Mouse (Mus musculus): ENCODE measurements around the gene Yae1d1.
A peak's percentile ranks its signal among the peaks of the same experiment; 100 is the strongest.
"Not testable (repeated sequence)": the region's sequence is repeated elsewhere in the genome, so short reads cannot be mapped to it uniquely, and the experiment has no call there.

Yae1d1 gene

GRCm38 (mm10) chr13:17992697-17993514 is at the start of gene Yae1d1:
Gene Yae1d1 (minus strand): TSS chr13:17993349.
- DNase-seq, result peak; percentile 86

- no peak for DNase-seq
Measured at GRCm38 (mm10) chr13:18038814-18039213, 45.7 kb upstream of the Yae1d1 start.

GRCm38 (mm10) chr13:18016604-18017003 is 23.5 kb upstream of the Yae1d1 start:
- no peak for DNase-seq

GRCm38 (mm10) chr13:18013205-18013604 is 20.1 kb upstream of the Yae1d1 start:
- no peak for DNase-seq

GRCm38 (mm10) chr13:18011055-18011454 is 17.9 kb upstream of the Yae1d1 start:
- DNase-seq, result no peak

- DNase-seq, result no peak
Measured at GRCm38 (mm10) chr13:17993515-17993847, 332 bp upstream of the Yae1d1 start.

- no peak for DNase-seq
Measured at GRCm38 (mm10) chr13:17992009-17992408, 1.1 kb downstream of the Yae1d1 start.

GRCm38 (mm10) chr13:17983194-17983593 is 10.0 kb downstream of the Yae1d1 start:
- no peak for DNase-seq

- DNase-seq, result no peak
Measured at GRCm38 (mm10) chr13:17982634-17983033, 10.5 kb downstream of the Yae1d1 start.

- DNase-seq, result no peak
Measured at GRCm38 (mm10) chr13:17976854-17977739, 16.1 kb downstream of the Yae1d1 start.

- no peak for DNase-seq
Measured at GRCm38 (mm10) chr13:17975891-17976290, 17.3 kb downstream of the Yae1d1 start.

- DNase-seq, result no peak
Measured at GRCm38 (mm10) chr13:17975457-17975856, 17.7 kb downstream of the Yae1d1 start.

GRCm38 (mm10) chr13:17974734-17975133 is 18.4 kb downstream of the Yae1d1 start:
- no peak for DNase-seq

GRCm38 (mm10) chr13:17960613-17961012 is 32.5 kb downstream of the Yae1d1 start:
- no peak for DNase-seq

- DNase-seq, result no peak
Measured at GRCm38 (mm10) chr13:17954282-17954681, 38.9 kb downstream of the Yae1d1 start.

GRCm38 (mm10) chr13:17950581-17950980 is 42.6 kb downstream of the Yae1d1 start:
- DNase-seq, result not testable (repeated sequence)

GRCm38 (mm10) chr13:17949555-17949954 is 43.6 kb downstream of the Yae1d1 start:
- DNase-seq, result no peak

- DNase-seq, result peak; percentile 93
Measured at GRCm38 (mm10) chr13:17944078-17944917, 48.9 kb downstream of the Yae1d1 start, which contains the start of gene Rala. Gene Rala (minus strand): TSS chr13:17944239.

GRCm38 (mm10) chr13:17943306-17944077 is 49.7 kb downstream of the Yae1d1 start:
- DNase-seq, result no peak

- no peak for DNase-seq
Measured at GRCm38 (mm10) chr13:17942338-17942737, 50.8 kb downstream of the Yae1d1 start.
